Mouse (Mus musculus) cerebellum, adult 11 months (tissue): ENCODE results near the gene Bbox1.

ENCODE experiments used
- DNase-seq: peaks from one replicate; pipeline ENCODE4 v3.0.0; 2022

Bbox1 gene

GRCm38 (mm10) chr2:110314509-110315155 is at the start of gene Bbox1:
Gene Bbox1, minus strand, starts transcription at chr2:110314560.
- DNase-seq = no peak

GRCm38 (mm10) chr2:110363855-110364254 is 49.5 kb upstream of the Bbox1 start:
- DNase-seq = no peak

- peak; percentile 3 for DNase-seq
These were observed 48.3 kb upstream of the Bbox1 start, which contains the start of gene Fibin for GRCm38 (mm10) chr2:110362432-110363283. Gene Fibin, minus strand, starts transcription at chr2:110363183.

DNA sequence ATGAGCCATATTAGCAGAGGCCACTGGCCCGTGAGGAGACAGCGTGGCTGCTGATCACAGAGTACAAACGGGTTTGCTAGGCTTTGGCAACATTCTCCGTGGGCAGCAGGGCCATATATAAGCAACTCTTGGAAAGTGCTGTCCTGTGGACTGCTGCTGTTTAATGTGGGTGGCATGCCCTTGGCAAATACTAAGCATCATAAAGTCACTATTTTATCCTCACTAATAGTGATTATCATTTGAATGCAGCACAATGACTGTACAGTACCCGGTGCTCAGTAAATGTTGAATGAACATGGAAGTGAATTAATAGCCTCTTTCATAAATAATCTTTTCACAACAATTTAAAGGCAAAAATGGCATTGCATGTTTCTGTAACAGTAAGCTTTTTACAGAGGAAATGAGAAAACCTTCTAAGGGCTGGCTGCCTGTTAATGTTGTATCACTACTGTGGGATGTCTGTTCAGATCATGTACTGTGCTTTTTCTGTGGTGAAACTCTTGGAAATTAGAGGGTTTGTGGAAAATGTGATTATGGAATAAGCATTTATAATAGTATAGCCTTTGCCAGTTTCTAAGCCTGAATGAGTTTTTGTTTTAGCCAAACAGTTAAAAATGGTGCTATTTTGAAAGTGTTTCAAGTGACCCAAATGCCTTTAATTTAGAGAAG is 39.1 kb upstream of the Bbox1 start:
- no peak for DNase-seq

DNA sequence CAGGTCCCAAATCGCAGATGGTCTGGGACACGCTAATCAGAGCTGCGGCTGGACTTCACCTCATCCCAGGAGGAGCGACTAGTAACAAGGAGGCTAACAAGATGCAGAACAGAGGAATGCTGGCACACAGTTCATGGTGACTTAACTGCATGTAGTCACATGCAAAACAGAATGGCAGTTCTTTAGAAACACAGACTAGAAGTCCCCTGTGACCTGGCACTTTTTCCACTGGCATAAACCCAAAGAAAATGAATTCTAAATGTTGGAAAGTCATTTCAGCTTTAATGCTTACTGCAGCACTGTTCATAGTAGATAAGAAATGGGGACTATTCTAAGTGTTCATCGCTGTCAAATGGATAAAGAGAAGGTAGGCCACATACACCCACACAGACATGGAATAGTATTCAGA is 37.5 kb upstream of the Bbox1 start:
- DNase-seq = no peak

DNA sequence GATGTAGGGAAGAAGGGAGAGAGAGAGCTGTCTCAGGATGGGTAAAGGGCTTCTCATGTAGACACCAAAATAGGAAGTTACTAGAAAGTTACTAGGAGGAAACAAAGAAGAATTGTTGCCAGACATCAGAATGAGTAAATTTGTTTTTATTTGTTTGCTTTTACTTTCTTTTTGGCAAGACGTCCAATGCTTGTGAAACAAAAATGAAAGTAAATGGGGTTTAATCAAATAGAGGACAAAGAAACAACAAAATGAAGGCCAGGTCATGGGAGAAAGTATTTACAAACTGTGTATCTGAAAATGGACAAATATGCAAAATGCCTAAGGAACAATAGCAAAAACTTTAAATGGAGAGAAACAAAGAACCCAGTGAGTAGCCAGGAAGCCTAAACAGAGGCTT is 37.0 kb upstream of the Bbox1 start:
- no peak for DNase-seq

- no peak for DNase-seq
These were observed 14.6 kb upstream of the Bbox1 start for GRCm38 (mm10) chr2:110328953-110329352.

- DNase-seq = no peak
These were observed 5.6 kb upstream of the Bbox1 start for GRCm38 (mm10) chr2:110319949-110320348.

- no peak for DNase-seq
These were observed 4.9 kb upstream of the Bbox1 start for GRCm38 (mm10) chr2:110319266-110319665.

- DNase-seq = no peak
These were observed 4.4 kb upstream of the Bbox1 start for GRCm38 (mm10) chr2:110318719-110319118.

- DNase-seq = no peak
These were observed 1.9 kb upstream of the Bbox1 start for GRCm38 (mm10) chr2:110316116-110316883.

GRCm38 (mm10) chr2:110314074-110314473 is 286 bp downstream of the Bbox1 start:
- no peak for DNase-seq

GRCm38 (mm10) chr2:110313305-110313824 is 995 bp downstream of the Bbox1 start:
- DNase-seq = no peak

GRCm38 (mm10) chr2:110305358-110306283 is 8.7 kb downstream of the Bbox1 start:
- DNase-seq = no peak

GRCm38 (mm10) chr2:110302261-110302660 is 12.1 kb downstream of the Bbox1 start:
- no peak for DNase-seq

DNA sequence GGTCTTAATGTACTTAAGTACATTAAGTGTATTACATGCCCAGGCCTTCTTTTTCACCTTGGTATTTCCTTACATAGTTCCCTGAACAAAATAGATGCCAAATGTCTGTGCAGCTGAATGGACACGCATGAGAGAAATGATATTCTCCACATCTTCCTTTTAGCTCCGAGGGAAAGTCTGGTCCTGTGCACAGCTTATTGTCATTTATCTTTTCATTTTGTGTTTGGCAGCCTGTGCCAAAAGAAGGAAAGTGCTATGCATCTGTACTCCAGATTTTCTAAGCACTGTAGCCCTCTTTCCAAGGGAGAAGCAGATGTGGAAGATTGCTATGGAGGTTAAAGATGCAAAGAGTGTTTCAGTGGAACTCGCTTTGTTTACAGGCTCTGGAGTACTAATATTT is 13.0 kb downstream of the Bbox1 start:
- no peak for DNase-seq

DNA sequence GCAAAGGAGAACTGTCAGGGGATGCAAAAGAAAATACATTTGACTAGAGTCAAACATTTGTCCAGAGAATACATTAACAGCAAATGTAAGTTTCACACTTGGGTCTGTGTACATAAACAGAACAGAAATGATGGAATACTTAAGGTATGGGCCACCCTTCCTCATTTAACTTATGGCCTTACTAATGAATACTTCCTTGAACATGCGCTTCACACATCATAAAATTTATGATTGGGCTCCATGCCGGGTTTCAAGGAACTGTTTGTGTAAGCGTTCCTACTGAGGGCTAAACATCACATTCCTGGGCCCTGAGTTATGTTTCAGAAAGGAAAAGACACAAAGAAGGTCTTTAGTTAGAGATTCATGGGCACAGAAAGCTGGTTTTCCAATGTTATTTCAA is 19.4 kb downstream of the Bbox1 start:
- DNase-seq = no peak

GRCm38 (mm10) chr2:110287959-110288358 is 26.4 kb downstream of the Bbox1 start:
- no peak for DNase-seq

- no peak for DNase-seq
These were observed 28.4 kb downstream of the Bbox1 start for GRCm38 (mm10) chr2:110285829-110286504.

GRCm38 (mm10) chr2:110275424-110275823 is 38.9 kb downstream of the Bbox1 start:
- DNase-seq = no peak

- no peak for DNase-seq
These were observed 40.2 kb downstream of the Bbox1 start for GRCm38 (mm10) chr2:110274160-110274559.
